Mouse (Mus musculus) hindbrain, embryonic 16.5 days (tissue): ENCODE measurements at regions not wholly inside any gene's neighbourhood (a gene's known extent, or its start where the extent isn't known, plus 50 kb on each side); places are given as distances from the start of the nearest gene placed in this dataset.
"Not testable (repeated sequence)": the region's sequence is repeated elsewhere in the genome, so short reads cannot be mapped to it uniquely, and the experiment has no call there.

ENCODE experiments used
- ATAC-seq: fragments of 200-750 bp; cut with Nextera tagmentation; 2 replicates; pipeline ENCODE4 v1.8.0; 2017; ENCODE audit warnings: moderate TSS enrichment, moderate library complexity
- H3K27ac ChIP-seq: fragments of 300-500 bp; sonication (generic); 2 replicates; pipeline ENCODE4 v1.5.1; 2014; ENCODE audit warnings: low read depth, mild to moderate bottlenecking, control low read depth, low read length, moderate library complexity
- H3K27me3 ChIP-seq: fragments of 300-500 bp; sonication (generic); replicated peaks from 2 replicates; pipeline ENCODE4 v1.6.1; 2014; ENCODE audit warnings: low read length; ENCODE audit not compliant: control insufficient read depth, insufficient read depth
- H3K36me3 ChIP-seq: fragments of 300-500 bp; sonication (generic); 2 replicates; pipeline ENCODE4 v1.6.1; 2014; ENCODE audit warnings: mild to moderate bottlenecking, low read length, moderate library complexity, mixed read lengths; ENCODE audit not compliant: control insufficient read depth, insufficient read depth
- H3K4me1 ChIP-seq: fragments of 300-500 bp; sonication (generic); 2 replicates; pipeline ENCODE4 v1.6.1; 2014; ENCODE audit warnings: low read depth, low read length; ENCODE audit not compliant: control insufficient read depth, insufficient read depth
- H3K4me2 ChIP-seq: fragments of 300-500 bp; sonication (generic); 2 replicates; pipeline ENCODE4 v1.6.1; 2014; ENCODE audit warnings: mild to moderate bottlenecking, low read length, control low read depth, moderate library complexity
- H3K4me3 ChIP-seq: fragments of 300-500 bp; sonication (generic); 2 replicates; pipeline ENCODE4 v1.5.1; 2014; ENCODE audit warnings: mild to moderate bottlenecking, low read length, control low read depth, moderate library complexity
- H3K9ac ChIP-seq: fragments of 300-500 bp; sonication (generic); 2 replicates; pipeline ENCODE4 v1.6.1; 2014; ENCODE audit warnings: low read depth, mild to moderate bottlenecking, control low read depth, low read length, moderate library complexity
- H3K9me3 ChIP-seq: fragments of 300-500 bp; sonication (generic); 2 replicates; pipeline ENCODE4 v1.6.1; 2014; ENCODE audit warnings: mild to moderate bottlenecking, low read length, moderate library complexity; ENCODE audit not compliant: control insufficient read depth
- WGBS: fragments of 180-500 bp; shearing (Covaris S2); extraction: QIAGEN DNeasy Blood & Tissue Kit; methylation state at CpG from one replicate; pipeline ENCODE4 v1.1.7; 2014; 5-methylcytosine and 5-hydroxymethylcytosine counted together

DNA sequence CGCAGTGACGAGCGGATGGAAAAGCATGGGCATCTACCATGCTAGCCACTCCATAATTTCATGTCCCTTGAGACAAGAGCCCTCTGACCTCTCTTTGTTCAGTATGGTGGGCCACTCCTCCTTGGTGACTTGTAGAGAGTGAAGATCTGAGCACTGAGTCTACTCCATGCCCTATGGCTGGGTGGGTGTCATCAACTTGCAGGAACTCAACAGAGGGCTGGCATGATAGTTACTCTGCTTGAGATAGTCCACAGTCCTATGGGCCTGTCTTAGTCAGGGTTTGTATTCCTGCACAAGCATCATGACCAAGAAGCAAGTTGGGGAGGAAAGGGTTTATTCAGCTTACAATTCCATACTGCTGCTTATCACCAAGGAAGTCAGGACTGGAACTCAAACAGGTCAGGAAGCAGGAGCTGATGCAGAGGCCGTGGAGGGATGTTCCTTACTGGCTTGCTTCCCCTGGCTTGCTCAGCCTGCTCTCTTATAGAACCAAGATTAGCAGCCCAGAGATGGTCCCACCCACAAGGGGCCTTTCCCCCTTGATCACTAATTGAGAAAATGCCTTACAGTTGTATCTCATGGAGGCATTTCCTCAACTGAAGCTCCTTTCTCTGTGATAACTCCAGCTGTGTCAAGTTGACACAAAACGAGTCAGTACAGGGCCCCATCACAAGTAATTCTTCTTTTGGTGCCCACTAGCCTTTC is 52.6 kb upstream of the Cdyl start:
- H3K9me3 ChIP-seq, H3K4me1 ChIP-seq, H3K9ac ChIP-seq, H3K27me3 ChIP-seq, ATAC-seq, H3K27ac ChIP-seq, H3K4me2 ChIP-seq, H3K4me3 ChIP-seq, H3K36me3 ChIP-seq: not testable (repeated sequence)
- WGBS: 92% methylated on average over 5 of the region's 5 CpGs

DNA sequence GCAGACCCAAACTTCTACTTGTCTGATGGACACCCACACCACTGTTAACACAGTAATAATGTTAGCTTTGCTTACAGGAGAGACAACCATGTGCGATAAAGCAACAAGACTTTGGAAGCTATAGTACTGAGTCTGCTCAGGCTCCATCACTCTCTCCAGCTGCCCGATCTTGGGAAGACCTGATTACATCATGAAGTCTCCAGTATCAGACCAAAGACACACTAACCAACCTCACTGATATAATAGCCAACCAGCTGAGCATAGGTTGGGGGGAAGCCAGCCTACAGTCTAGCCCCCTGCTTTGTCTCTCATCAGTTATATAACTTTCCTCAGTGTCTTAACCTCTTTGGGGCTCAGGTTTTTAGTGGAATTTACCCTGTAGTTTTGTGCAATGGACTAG is 51.9 kb upstream of the Cdyl start:
- ATAC-seq: no peak
- Histone ChIP-seq H3K4me1 (no peaks in the 10 kb centered on the region), H3K27ac (no peak overlapping the region), H3K4me3 (no peak overlapping the region), H3K4me2 (no peak overlapping the region), H3K9ac (no peak overlapping the region), H3K36me3 (no peaks in the 10 kb centered on the region), H3K9me3 (no peaks in the 10 kb centered on the region), H3K27me3 (no peaks in the 10 kb centered on the region)
- WGBS: 95% methylated on average over 2 of the region's 2 CpGs
